Mouse (Mus musculus) layer of hippocampus, adult 9-11 months (tissue): ENCODE measurements at regions not wholly inside any gene's neighbourhood (a gene's known extent, or its start where the extent isn't known, plus 50 kb on each side); places are given as distances from the start of the nearest gene placed in this dataset.

Experiments
- DNase-seq: peaks from one replicate; pipeline ENCODE4 v3.0.0; 2022

DNA sequence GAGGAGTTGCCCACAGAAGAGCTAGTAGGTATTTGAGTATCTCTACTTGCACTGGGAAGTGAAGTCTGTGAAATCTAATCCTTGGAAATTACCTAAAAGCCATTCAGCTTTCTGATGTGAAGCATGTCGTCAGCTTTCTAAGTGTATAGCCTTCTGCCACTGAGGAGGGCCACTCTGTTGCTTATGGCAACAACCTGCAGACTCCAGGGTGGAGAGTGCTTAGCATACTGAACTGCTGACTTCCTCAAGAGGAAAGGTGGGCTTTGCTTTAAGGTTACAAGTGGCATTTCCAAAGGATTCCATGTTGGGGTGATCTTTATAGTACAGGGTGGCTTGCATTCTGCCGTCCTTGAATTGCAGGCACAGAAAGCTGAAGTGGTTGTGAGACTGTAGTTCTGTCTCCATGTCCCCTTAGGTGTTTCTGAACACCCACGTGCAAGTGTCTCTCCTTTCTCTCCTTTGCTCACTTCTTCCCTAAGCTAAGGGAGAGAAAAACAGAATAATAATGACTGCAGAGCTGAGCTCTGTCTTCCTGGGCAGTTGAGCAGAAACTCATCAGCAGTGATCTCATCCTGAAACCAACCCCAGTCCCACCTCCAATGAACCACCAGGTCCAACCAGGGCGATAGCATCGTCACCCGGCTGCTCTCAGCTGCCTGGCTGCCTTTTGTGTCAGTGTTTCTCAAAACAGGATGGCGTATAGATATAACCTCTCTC lies 292.3 kb upstream of the Nrp1 start:
- DNase-seq: no peak

DNA sequence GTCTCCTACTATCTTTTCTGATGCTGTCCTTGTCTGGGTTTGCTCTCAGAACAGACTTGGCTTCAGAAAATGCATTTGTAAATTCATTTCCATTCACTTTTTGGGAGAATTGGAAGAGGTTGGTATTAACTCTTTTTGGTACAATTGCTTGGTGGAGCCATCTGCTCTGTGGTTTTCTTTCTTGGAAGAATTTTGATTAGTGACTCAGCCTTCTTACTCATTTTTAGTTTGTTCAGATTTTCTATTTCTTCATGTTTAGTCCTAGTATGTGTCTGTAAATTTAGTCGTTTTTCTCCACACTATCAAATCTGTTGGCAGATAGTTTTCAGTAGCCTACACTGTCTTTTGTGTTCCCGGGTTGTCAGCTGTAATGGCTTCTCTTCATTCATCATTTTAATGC lies 288.7 kb upstream of the Nrp1 start:
- no peak for DNase-seq

DNA sequence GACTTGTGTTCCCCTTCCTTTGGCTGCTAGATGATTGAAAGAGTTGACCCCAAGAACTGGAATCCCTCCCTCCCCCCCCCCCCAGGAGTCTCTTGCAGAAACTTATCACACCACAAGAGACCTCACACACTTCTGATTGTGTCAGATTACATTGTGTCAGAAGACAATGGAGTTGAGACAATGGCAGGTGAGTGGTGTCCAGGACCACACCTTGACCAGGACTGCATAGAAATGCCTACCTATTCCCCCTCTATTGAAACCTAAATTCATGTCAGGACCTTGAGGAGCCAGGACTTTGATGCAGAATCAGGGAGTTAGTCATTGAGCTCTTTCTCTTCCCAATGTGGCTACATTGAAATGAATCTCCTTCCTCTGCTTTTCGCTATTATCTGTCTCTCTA lies 282.8 kb upstream of the Nrp1 start:
- DNase-seq: no peak

DNA sequence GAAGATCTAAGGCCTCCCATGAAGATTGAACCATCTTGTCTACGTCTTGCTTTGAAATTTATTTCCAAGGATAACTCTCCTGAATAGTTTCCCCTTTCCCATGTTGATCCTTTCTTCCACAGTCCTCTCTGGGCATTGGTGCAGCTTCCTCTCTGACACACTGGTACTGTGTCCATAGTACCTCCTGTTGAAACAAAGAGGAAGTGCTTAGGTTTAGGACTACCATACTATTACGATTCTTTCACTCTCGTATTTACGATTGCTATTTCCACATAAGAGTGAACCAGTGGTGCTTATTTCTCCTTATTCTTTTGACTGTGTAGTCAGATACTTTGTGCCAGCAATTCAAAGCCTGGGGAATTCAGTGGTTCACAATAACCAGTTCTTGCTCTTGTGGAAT lies 282.2 kb upstream of the Nrp1 start:
- no peak for DNase-seq

DNA sequence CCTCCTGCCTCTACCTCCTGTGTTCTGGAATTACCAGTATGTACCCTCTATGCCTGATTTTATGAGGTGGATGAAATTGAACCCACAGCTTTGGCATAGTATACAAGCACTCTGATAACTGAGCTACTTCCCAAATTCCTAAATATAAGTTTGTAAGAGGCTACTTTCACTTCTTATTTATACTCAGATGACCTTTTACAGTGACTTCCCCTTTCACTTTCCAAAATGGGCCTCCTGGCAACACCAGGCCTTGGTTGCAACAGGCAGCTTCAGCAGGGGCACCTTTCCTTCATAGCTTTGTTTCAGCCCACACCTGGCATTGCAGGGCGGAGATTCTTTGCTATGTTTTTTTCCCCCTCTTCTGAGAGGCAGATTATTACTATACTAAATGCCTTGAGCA lies 279.7 kb upstream of the Nrp1 start:
- DNase-seq: peak; percentile 35

DNA sequence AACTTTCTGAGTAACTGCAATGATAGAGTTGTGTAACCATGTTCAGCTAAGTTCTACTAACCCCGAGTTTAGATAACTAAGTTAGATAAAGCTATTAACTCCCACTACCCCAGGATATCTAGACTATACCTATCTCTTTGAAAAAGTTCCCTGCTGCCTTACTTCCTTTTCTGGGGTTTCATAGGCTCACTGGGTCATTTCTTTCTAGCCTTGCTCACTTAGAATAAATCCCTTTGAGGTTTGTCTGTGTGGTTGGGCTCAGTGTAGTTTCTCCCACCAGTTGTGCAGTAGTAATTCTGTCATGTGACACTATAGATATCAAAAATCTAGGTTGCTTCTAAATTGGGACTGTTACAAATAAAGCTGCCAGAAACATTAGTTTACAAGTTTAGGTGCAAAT lies 272.6 kb upstream of the Nrp1 start:
- no peak for DNase-seq

DNA sequence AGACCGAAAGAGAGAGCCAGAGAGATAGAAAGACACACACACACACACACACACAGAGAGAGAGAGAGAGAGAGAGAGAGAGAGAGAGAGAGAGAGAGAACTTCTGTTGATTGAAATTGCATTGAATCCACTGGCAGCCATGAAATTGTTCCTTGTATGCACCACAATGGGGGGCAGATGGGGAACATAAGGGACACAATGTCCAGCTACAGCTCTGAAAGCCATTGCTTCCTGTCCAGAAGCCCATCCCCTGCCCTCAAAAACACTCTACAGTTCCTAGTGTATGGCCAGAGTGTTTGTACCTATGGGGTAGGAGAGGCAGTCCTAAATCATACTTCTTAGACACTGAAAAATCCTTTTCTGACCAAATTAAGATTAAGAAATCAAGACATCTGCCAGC lies 270.9 kb upstream of the Nrp1 start:
- no peak for DNase-seq

DNA sequence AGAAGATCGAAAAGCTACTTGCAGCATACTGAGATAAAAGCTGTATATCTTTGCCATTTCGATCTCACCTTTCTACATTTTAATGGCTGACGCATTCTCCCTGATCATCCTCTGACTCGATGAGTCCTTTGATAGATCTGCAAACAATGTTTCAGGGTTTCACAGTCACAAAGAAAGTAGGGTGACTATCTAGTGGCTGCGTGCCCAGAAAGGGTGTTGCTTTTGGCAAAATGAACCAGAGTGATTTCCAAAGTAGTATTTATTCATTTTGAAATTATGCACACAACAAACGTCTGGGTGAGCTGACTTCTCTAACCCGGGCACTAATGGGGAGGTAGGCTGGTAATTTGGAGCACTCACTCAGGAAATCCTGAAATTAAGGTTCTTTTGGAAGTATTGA lies 265.6 kb upstream of the Nrp1 start:
- peak; percentile 13 for DNase-seq

DNA sequence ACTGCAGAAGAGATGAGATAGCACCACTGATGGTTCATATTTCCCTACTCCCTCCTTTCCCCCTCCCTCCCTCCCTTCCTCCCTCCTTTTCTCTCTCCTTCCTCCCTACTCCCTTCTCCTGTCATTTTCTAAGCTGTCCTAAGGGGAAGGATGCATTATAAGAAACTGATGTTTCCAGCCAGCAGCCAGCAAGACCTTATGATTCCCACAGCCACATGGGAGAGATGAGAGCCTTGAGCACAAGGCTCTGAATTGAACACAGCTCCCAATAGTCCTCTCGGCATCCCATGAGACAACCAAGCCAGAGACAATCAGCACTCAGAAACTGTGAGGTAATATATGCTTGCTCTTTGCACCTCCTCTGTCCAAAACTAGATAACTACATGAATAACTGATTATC lies 263.0 kb upstream of the Nrp1 start:
- DNase-seq: no peak

DNA sequence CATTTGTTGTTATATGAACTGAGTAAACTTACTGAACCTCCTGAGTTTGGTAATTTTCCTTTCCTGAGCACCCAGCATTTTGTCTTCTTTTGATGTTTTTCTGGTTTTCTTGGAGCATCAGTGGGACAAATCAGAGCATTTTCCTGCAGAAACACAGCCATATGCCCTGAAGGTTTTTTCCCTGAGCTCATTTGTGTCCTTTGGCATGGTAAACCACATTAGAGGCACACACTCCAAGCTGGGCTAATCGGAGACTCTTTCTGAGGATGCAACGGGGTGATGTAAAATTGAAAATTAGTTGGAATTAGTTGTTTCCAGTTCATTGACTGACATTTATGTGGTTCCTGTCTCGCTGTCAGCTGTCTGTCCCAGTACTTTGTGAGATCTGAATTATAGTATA lies 260.8 kb upstream of the Nrp1 start:
- no peak for DNase-seq

DNA sequence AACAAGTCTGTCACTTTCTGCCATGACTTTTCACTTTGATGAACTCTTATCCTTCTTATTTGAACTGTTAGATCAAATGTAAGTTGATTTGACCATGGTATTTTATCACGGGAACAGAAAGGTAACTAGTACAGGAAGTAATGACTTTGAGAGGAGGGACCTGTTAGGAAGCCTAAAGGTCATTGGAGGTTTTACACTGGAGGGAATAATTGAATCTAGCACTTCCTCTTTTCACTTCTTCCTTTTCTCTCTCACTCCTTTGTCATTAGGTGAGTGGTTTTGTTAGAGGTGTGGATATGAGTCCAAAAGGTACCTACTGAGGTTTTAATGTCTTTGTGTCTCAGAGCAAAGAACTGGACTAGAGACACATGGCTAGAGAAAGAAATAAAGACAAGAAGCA lies 255.0 kb upstream of the Nrp1 start:
- DNase-seq: no peak

DNA sequence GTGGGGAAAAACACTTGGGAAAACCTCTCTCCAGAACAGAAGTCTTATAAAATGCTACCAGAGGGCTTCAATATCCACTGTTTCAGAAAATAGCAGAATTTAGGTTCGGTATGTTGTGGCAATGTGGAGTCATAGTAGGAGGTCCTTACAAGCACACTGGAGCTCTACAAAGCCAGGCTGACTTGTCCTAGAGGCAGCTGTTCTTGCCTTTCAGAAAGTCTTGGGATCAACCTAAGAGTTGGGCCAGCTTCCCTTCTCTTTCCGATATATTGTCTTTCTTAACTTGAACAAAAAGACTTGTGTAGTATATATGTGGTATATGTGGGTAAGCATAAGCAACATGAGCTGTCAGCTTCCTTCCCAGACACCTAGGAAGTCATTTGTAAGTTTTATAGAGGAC lies 251.8 kb upstream of the Nrp1 start:
- DNase-seq: no peak

DNA sequence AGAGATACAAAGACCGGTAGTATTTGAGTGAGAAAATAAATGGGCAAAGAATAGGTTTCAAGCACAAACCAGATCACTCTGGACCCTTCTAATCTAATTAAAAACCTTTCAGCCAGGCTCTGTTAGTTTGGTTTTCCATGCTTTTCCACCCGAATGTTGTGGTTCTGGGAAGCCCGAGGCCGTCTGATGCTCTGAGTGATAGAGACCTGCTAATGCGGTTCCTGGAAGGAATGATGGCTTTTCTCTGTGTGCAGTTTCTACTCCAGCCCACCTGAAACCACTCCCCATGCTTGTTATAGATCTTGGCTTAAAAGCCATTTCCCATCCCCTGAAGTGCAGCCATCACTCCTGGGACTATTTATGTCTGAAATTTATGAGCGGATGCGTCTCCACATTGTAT lies 251.4 kb upstream of the Nrp1 start:
- DNase-seq: no peak

DNA sequence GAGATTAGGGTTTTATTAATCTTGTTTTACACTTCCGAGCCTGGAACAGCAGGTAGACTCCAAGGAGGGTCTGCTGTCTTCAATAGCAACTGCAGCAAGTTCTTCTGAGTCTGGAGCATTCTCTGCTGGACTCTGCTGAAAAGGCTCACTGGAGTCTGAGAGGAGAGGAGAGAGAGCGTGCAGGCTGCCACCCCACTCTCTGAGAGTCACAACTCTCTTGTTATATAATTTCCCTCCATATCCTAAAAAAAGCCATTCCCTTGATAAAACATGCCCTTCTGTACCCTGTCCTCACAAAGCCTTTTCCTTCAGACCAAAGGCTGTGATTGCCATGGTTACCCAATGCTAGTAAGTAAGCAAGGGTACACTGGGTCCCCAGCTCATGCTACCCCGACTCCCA lies 249.4 kb upstream of the Nrp1 start:
- DNase-seq: no peak

DNA sequence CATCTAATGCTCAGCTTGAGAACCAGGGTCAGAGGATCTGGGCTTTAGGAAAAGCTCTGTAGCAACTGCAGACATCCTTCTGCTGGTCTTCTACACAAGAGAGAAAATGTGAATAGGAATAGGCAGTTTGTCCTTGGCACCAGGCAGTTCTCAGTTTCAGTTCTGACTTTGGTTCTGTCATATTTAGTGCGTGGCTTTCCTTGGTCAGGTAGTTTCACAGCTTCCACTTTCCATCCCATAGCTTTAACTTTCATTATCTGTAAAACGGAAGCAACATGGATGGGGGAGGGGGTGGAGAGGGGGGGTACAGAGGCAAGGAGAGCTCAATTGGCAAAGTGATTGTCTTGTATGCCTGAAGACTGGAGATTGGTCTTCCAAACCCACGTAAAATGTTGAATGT lies 247.3 kb upstream of the Nrp1 start:
- no peak for DNase-seq

DNA sequence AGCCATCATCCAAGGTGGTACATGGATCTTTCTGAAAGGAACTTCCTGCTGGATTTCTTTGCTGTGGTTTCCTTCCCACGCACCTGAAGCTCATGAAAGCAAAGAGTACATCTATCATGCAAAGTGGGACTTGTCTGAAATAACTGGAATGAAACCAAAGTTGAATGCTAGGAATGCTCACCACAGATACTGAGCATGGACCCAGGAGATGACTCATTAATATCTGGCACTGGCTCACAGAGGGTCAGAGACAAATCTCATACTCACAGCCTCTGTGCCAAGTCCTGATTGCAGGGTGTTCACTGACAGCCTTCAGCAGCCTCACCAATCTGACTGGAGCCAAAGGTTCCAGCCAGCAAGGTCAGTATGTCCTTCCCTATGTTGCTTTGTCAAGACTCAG lies 245.3 kb upstream of the Nrp1 start:
- no peak for DNase-seq

DNA sequence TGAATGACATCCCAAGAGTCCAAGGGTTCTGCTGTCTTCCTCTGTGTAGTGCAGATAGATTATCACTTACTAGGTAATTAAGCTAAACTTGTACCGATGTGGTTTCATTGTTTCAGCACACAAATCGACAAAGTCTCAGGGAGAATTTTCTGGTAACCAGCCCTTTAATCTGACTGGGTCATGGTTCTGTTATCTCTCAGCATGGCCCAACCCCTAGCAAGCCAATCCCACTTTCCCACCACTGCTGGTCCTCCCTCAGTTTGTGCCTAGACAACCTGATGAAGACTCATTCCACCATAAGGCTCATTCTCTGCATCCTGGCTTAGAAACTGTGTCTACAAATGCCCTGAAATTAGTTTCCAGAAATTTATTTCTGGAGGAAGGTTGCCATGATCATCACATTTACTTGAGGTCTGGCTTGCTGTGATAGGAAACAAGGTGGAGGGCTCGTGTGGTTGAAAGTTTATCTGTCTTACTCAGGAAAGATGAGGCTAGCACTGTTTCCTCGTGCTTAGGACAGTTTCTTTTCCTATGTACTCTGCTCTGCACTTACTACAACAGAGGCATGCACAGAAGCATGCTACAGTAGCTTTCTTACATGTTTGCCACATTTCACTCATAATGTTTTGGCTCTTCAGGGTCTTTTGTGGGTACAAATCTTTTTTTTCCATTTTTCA lies 217.0 kb upstream of the Nrp1 start:
- DNase-seq: no peak

DNA sequence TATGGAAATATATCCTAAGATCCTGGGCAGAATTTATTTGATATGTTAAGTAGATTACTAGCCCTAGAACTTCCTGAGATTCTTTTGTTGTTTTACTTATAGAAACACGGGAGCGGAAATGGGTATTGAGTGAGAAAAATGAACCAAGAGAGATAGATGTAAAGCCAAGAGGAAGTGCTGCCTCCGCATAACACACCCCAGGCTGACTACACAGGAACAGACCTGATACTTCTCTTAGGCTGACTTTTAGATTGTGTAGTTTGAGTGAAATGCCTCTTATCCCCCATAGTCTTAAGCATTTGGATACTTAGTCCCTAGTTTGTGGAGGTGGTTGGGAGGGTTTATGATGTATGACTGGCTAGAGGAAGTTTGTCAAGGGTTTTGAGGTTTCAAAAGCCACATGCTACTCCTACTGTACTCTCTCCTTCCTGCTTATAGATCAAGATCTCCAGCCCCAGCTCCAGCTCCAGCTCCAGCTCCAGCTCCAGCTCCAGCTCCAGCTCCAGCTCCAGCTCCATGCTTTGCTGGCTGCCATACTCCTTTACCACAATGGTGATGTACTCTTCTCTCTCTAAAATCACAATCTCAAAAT lies 210.0 kb upstream of the Nrp1 start:
- no peak for DNase-seq

DNA sequence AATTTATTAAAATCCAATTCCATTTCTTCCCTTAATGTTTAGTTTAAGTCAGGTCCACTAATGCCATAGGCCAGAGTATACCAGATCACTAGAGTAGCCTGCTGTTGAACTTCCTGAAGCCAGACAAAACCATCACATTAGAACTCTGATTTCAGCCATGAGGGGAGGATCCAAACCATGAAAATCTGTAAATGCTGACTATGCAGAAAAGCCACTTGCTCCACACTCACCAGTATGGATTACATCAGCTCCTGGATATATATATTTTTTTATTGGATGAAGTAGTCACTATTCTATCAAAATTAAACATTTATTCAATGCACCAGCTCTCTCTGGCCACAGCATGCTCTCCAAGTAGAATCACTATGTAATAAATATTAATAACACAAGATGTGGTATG lies 202.8 kb upstream of the Nrp1 start:
- DNase-seq: no peak

DNA sequence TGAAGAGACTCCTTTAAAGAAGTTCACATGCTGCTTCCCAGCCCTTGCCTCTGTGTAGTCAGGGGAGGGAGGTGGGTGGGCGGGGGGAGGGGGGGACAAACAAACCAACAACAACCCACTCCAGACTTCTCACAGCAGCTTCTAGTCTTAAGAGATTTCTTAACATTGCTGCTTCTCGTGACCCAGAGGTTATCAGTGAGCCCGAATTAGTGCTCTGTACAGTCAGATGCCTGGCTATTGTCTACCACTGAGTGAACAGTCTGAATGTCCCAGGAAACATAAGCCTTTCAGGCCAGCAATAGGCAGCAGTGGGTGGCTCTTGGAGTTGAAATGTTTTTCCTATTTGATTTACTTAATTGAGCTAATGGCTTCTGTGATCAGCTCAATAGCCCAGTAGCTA lies 202.2 kb upstream of the Nrp1 start:
- DNase-seq: no peak

DNA sequence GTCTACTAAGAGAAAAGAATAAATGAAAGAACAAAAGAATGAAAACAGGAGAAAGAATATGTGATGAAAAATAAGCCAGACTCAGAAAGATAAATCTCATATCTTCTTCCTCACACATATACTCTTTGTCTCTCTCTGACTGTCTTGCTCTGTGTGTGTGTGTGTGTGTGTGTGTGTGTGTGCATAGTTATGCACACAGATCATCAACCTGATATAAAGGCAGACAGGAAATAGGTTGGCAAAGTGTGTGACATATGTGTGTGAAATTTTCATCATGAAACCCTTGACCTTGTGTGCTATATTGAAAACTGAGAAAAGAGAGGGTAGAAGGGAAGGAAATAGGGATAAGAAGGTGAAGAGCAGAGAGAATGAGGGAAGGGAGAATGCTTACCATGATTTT lies 195.5 kb upstream of the Nrp1 start:
- DNase-seq: no peak

DNA sequence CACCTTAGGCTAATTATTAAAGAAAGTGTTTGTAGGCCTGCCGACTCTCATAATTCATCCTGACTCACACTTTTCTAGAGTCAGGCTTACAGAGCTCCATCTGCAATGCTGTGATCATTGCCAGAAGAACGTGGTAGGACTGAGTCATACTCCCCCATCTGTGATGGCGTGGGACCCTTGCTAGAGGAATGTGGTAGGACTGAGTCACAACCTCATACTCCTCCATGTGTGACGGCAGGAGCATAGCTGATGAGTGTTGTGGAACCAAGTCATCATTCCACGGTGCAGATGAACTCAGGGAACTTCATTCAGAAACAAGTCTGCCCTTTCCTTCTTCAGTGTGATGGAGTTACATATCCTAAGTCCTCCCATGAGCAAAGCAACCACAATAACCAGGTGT lies 193.4 kb upstream of the Nrp1 start:
- DNase-seq: peak; percentile 90

DNA sequence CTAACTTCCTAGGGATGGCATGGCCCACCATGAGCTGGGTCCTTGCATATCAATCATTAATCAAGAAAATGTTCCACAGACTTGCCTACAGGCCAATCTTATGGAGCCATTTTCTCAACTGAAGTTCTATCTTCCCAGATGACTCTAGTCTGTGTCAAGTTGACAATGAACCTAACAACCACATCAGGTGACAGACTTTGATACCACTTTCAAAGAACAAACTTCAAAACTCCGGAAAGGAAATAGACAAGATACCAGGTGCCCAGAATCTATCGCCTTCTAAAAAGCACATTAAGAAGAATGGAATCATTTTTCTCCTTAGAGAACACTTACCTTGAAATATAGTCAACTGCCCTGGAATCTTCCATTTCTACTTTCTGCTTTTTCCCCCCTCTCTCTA lies 192.8 kb upstream of the Nrp1 start:
- DNase-seq: no peak

DNA sequence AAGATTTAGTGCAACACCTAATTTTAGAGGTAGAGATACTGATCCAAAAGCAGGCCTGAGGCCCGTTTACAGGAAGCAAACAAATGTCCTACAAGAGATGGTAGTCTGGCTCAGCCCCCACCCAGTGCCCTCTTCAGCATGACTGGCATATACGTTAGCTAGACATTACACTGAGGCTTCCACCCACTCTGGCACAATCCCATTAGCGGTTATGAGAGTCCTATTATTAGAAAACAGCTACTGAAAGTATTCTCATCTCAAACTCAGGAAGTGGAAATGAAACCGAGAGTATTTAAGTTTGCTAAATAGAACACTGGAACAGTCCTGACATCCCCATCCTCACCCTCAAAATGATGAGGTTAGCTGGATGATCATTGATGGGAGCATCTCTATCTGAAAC lies 192.3 kb upstream of the Nrp1 start:
- DNase-seq: peak; percentile 46

DNA sequence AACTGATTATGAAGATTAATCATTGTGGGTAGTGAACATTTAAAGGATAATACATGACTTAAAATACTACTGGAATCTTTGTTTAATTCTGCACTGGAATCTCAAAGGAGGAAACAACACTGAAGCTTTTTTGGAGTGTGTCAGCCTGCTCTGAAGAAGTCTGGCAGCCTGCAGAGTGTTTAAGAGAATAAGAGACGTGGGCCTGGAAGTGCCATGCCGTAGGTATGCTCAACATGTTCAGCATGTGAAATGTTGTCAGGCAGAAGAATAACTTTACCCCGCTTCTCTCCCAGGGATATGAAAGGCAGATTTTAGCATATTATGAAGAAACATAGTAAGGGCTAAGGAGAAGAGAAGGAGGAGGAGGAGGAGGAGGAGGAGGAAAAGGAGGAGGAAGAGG lies 189.6 kb upstream of the Nrp1 start:
- DNase-seq: peak; percentile 40
